Mouse (Mus musculus) kidney, adult 2 months (tissue): ENCODE measurements around the gene Zfp462.

Source experiments
- CTCF ChIP-seq: fragments of 200-500 bp; conservative IDR thresholded peaks from 2 replicates; pipeline ENCODE4 v1.5.1; 2011; ENCODE audit warnings: low read depth, mild to moderate bottlenecking, control low read depth, low read length, moderate library complexity, mixed read lengths; ENCODE audit not compliant: insufficient read depth, insufficient read length
- POLR2A ChIP-seq: fragments of 200-500 bp; IDR thresholded peaks from one replicate; pipeline ENCODE4 v1.6.1; 2011; ENCODE audit warnings: low read depth, low read length, control low read depth

GRCm38 (mm10) chr4:54954455-54954854 is 9.6 kb downstream of the Zfp462 start:
- TF ChIP-seq CTCF (no peak), POLR2A (no peak)
